Mouse (Mus musculus) thymus, adult 2 months (tissue): Measurements from ENCODE around the gene Anks1.

Experiments used
- CTCF ChIP-seq: fragments of 200-500 bp; IDR thresholded peaks from 2 replicates; pipeline ENCODE4 v1.5.1; 2012; ENCODE audit warnings: mild to moderate bottlenecking, control low read depth, low read length, moderate library complexity, borderline replicate concordance; ENCODE audit not compliant: control insufficient read depth, poor library complexity, insufficient read depth; ENCODE audit errors: extremely low read depth
- POLR2A ChIP-seq: fragments of 200-500 bp; IDR thresholded peaks from 2 replicates; pipeline ENCODE4 v1.6.1; 2012; ENCODE audit warnings: mild to moderate bottlenecking, low read length, control low read depth, moderate library complexity; ENCODE audit not compliant: control insufficient read depth, poor library complexity, insufficient read depth; ENCODE audit errors: extremely low read depth

DNA sequence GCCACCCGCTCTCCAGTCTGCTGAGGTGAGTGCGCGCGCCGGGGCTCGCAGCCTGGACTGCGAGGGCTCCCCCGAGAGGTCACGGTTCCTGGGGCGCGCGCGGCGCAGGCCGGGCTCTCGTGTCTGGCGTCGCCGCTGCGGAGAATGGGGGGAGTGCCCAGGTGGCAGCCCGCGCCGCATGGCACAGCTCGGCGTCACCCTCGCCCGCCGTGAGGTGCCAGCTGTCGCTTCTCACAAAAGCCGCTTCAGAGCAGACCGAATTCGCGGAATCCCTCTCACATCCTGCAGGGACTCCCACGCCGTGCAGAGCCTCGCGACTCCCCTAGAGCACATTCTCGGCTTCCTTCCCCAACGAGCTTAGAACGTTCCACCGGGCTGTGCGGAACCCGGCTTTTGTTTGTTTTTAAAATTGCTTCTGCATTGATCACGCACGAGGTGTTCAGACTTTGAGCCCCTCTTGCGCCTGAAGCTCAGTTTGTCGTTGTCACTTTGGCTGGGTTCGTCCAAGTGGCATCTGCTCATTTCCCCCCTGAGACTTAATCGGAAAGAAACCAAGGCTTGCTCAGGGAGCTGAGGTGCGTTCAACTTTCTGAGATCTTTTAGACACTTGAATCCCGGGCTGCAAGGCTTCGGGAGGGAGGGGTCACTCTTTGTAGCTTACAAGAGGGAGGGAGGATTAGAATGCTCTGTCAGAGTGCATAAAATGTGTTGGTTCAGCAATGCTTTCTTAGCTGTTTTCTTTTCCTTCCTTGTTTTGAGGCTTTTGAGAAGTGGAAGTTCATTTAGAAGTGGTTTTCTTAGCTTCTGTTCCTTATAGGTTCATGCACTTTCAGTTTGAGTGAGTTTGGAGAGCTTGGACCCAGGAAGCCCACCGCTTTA, 755 bp downstream of the Anks1 start, which contains the start of gene Taf11:
- TF ChIP-seq POLR2A, result 0 out of 2 replicates have a peak, but pooled peaks have one; percentile 19
- TF ChIP-seq CTCF, result no peak
